Mouse (Mus musculus): Measurements from ENCODE around the gene Lpin1.

Lpin1 gene

GRCm38 (mm10) chr12:16526862-16527261 is 83.9 kb downstream of the Lpin1 start:
- no peak for DNase-seq (ENCODE audit: low spot score)

GRCm38 (mm10) chr12:16526134-16526533 is 84.6 kb downstream of the Lpin1 start:
- no peak for DNase-seq (ENCODE audit: low spot score)

GRCm38 (mm10) chr12:16515183-16515582 is 95.6 kb downstream of the Lpin1 start:
- no peak for DNase-seq (ENCODE audit: low spot score)

- DNase-seq (ENCODE audit: low spot score), result no peak
Observed at GRCm38 (mm10) chr12:16512991-16513390, 97.8 kb downstream of the Lpin1 start.

- DNase-seq (ENCODE audit: low spot score), result peak; percentile 85
Observed at GRCm38 (mm10) chr12:16509122-16509752, 101.5 kb downstream of the Lpin1 start.

- peak; percentile 50 for DNase-seq (ENCODE audit: low spot score)
Observed at GRCm38 (mm10) chr12:16506796-16507790, 103.7 kb downstream of the Lpin1 start.

- no peak for DNase-seq (ENCODE audit: low spot score)
Observed at GRCm38 (mm10) chr12:16504244-16504643, 106.5 kb downstream of the Lpin1 start.

GRCm38 (mm10) chr12:16497960-16498359 is 112.8 kb downstream of the Lpin1 start:
- no peak for DNase-seq (ENCODE audit: low spot score)

GRCm38 (mm10) chr12:16492713-16493112 is 118.1 kb downstream of the Lpin1 start:
- no peak for DNase-seq (ENCODE audit: low spot score)

- DNase-seq (ENCODE audit: low spot score), result no peak
Observed at GRCm38 (mm10) chr12:16488899-16489298, 121.9 kb downstream of the Lpin1 start.

- no peak for DNase-seq (ENCODE audit: low spot score)
Observed at GRCm38 (mm10) chr12:16487453-16487852, 123.3 kb downstream of the Lpin1 start.

Measured in retina, embryonic 14.5 days (tissue).